Mouse (Mus musculus): ENCODE data around the gene Plekhh3. TPM values are rescaled to one million over a fixed set of nuclear protein-coding genes. Genes with fewer than 3 reads are reported as not detected.
A peak's percentile ranks its signal among the peaks of the same experiment; 100 is the strongest.

The Plekhh3 gene
- polyA plus RNA-seq, 1 experiment from 2014 or later: 23.8 TPM

GRCm38 (mm10) chr11:101138536-101139181, 32.5 kb downstream of the Plekhh3 start:
- DNase-seq (ENCODE audit: low spot score) (peak; percentile 64), ATAC-seq (ENCODE audit: low FRiP score, low TSS enrichment) (peak; percentile 92)
- Histone ChIP-seq H3K9me3 (ENCODE audit: control insufficient read depth, low read length) (no peaks in the 10 kb centered on the region), H3K27ac (replicated peaks) (peak overlapping the region; percentile 91), H3K9ac (ENCODE audit: low read length) (no peak overlapping the region), H3K4me3 (ENCODE audit: low read depth, low read length) (no peak overlapping the region), H3K36me3 (ENCODE audit: control insufficient read depth, insufficient read depth, low read length) (no peaks in the 10 kb centered on the region), H3K4me2 (replicated peaks; ENCODE audit: low read depth) (peak overlapping the region; percentile 35), H3K27me3 (ENCODE audit: control insufficient read depth, insufficient read depth, low read length) (no peaks in the 10 kb centered on the region), H3K4me1 (replicated peaks; ENCODE audit: control insufficient read depth, insufficient read depth) (no peaks in the 10 kb centered on the region)
- WGBS: 13% methylated on average over 15 of the region's 15 CpGs
- TF ChIP-seq CTCF (IDR thresholded peaks at IDR 0.05; ENCODE audit: low read depth) (0 out of 2 replicates have a peak, but pooled peaks have one; percentile 1), EP300 (optimal IDR thresholded peaks at IDR 0.05) (no peak)

GRCm38 (mm10) chr11:101137000-101137399, 34.2 kb downstream of the Plekhh3 start:
- H3K4me2 ChIP-seq (replicated peaks; ENCODE audit: low read depth): no peak overlapping the region
- no peaks in the 10 kb centered on the region for H3K27me3 ChIP-seq (ENCODE audit: control insufficient read depth, insufficient read depth, low read length)
- H3K9ac ChIP-seq (ENCODE audit: low read length): no peak overlapping the region
- no peaks in the 10 kb centered on the region for H3K9me3 ChIP-seq (ENCODE audit: control insufficient read depth, low read length)
- no peaks in the 10 kb centered on the region for H3K36me3 ChIP-seq (ENCODE audit: control insufficient read depth, insufficient read depth, low read length)
- no peak overlapping the region for H3K4me3 ChIP-seq (ENCODE audit: low read depth, low read length)
- peak overlapping the region; percentile 14; the same call in 1 of the 2 replicates for H3K27ac ChIP-seq (replicated peaks)
- no peak for ATAC-seq (ENCODE audit: low FRiP score, low TSS enrichment)
- 64% methylated on average over 7 of the region's 7 CpGs for WGBS
- no peak for TF ChIP-seq CTCF (IDR thresholded peaks at IDR 0.05; ENCODE audit: low read depth)
- no peak for TF ChIP-seq EP300 (optimal IDR thresholded peaks at IDR 0.05)
- DNase-seq (ENCODE audit: low spot score): no peak
- H3K4me1 ChIP-seq (replicated peaks; ENCODE audit: control insufficient read depth, insufficient read depth): no peaks in the 10 kb centered on the region

- no peak overlapping the region for H3K9ac ChIP-seq (ENCODE audit: low read length)
- 66% methylated on average over 13 of the region's 13 CpGs for WGBS
- no peak overlapping the region for H3K4me2 ChIP-seq (replicated peaks; ENCODE audit: low read depth)
These were observed 36.8 kb downstream of the Plekhh3 start for GRCm38 (mm10) chr11:101134217-101134865.

GRCm38 (mm10) chr11:101133037-101133436, 38.1 kb downstream of the Plekhh3 start:
- no peak for ATAC-seq (ENCODE audit: low FRiP score, low TSS enrichment)
- no peaks in the 10 kb centered on the region for H3K27me3 ChIP-seq (ENCODE audit: control insufficient read depth, insufficient read depth, low read length)
- no peak for TF ChIP-seq EP300 (optimal IDR thresholded peaks at IDR 0.05)
- TF ChIP-seq CTCF (IDR thresholded peaks at IDR 0.05; ENCODE audit: low read depth): no peak
- no peak overlapping the region for H3K9ac ChIP-seq (ENCODE audit: low read length)
- no peak overlapping the region for H3K4me3 ChIP-seq (ENCODE audit: low read depth, low read length)
- no peak overlapping the region for H3K27ac ChIP-seq (replicated peaks)
- no peaks in the 10 kb centered on the region for H3K9me3 ChIP-seq (ENCODE audit: control insufficient read depth, low read length)
- H3K4me1 ChIP-seq (replicated peaks; ENCODE audit: control insufficient read depth, insufficient read depth): peaks cover 3% of the 10 kb centered on the region; the same call in 1 of the 2 replicates
- H3K36me3 ChIP-seq (ENCODE audit: control insufficient read depth, insufficient read depth, low read length): no peaks in the 10 kb centered on the region
- no peak for DNase-seq (ENCODE audit: low spot score)
- H3K4me2 ChIP-seq (replicated peaks; ENCODE audit: low read depth): no peak overlapping the region
- WGBS: 53% methylated on average over 12 of the region's 12 CpGs

More at GRCm38 (mm10) chr11:101134217-101134865, 36.8 kb downstream of the Plekhh3 start:
- DNase-seq (ENCODE audit: low spot score): no peak
- TF ChIP-seq EP300 (optimal IDR thresholded peaks at IDR 0.05) (no peak), CTCF (IDR thresholded peaks at IDR 0.05; ENCODE audit: low read depth) (no peak)
- Histone ChIP-seq H3K9me3 (ENCODE audit: control insufficient read depth, low read length) (no peaks in the 10 kb centered on the region), H3K4me1 (replicated peaks; ENCODE audit: control insufficient read depth, insufficient read depth) (peaks cover 3% of the 10 kb centered on the region; the same call in 1 of the 2 replicates), H3K36me3 (ENCODE audit: control insufficient read depth, insufficient read depth, low read length) (no peaks in the 10 kb centered on the region), H3K4me3 (ENCODE audit: low read depth, low read length) (no peak overlapping the region), H3K27me3 (ENCODE audit: control insufficient read depth, insufficient read depth, low read length) (no peaks in the 10 kb centered on the region), H3K27ac (replicated peaks) (no peak overlapping the region)
- no peak for ATAC-seq (ENCODE audit: low FRiP score, low TSS enrichment)

GRCm38 (mm10) chr11:101131701-101132100, 39.5 kb downstream of the Plekhh3 start:
- Histone ChIP-seq H3K27ac (replicated peaks) (no peak overlapping the region), H3K4me1 (replicated peaks; ENCODE audit: control insufficient read depth, insufficient read depth) (peaks cover 3% of the 10 kb centered on the region; the same call in 1 of the 2 replicates), H3K4me3 (ENCODE audit: low read depth, low read length) (no peak overlapping the region), H3K36me3 (ENCODE audit: control insufficient read depth, insufficient read depth, low read length) (peaks cover under 1% of the 10 kb centered on the region; the same call in 1 of the 2 replicates), H3K9ac (ENCODE audit: low read length) (no peak overlapping the region), H3K27me3 (ENCODE audit: control insufficient read depth, insufficient read depth, low read length) (no peaks in the 10 kb centered on the region), H3K4me2 (replicated peaks; ENCODE audit: low read depth) (no peak overlapping the region), H3K9me3 (ENCODE audit: control insufficient read depth, low read length) (no peaks in the 10 kb centered on the region)
- TF ChIP-seq CTCF (IDR thresholded peaks at IDR 0.05; ENCODE audit: low read depth) (peak; percentile 66), EP300 (optimal IDR thresholded peaks at IDR 0.05) (no peak)
- WGBS: 92% methylated on average over 6 of the region's 6 CpGs
- ATAC-seq (ENCODE audit: low FRiP score, low TSS enrichment) (no peak), DNase-seq (ENCODE audit: low spot score) (peak; percentile 56)

- H3K4me3 ChIP-seq (ENCODE audit: low read depth, low read length): no peak overlapping the region
- H3K36me3 ChIP-seq (ENCODE audit: control insufficient read depth, insufficient read depth, low read length): peaks cover 3% of the 10 kb centered on the region; the same call in 1 of the 2 replicates
- no peaks in the 10 kb centered on the region for H3K9me3 ChIP-seq (ENCODE audit: control insufficient read depth, low read length)
- DNase-seq (ENCODE audit: low spot score) (no peak), ATAC-seq (ENCODE audit: low FRiP score, low TSS enrichment) (no peak)
- no peak overlapping the region for H3K9ac ChIP-seq (ENCODE audit: low read length)
- no peak overlapping the region for H3K4me2 ChIP-seq (replicated peaks; ENCODE audit: low read depth)
- 66% methylated on average over 2 of the region's 2 CpGs for WGBS
- H3K27ac ChIP-seq (replicated peaks): no peak overlapping the region
- H3K27me3 ChIP-seq (ENCODE audit: control insufficient read depth, insufficient read depth, low read length): no peaks in the 10 kb centered on the region
- H3K4me1 ChIP-seq (replicated peaks; ENCODE audit: control insufficient read depth, insufficient read depth): peaks cover 3% of the 10 kb centered on the region; the same call in 1 of the 2 replicates
- TF ChIP-seq EP300 (optimal IDR thresholded peaks at IDR 0.05) (no peak), CTCF (IDR thresholded peaks at IDR 0.05; ENCODE audit: low read depth) (no peak)
These were observed 40.0 kb downstream of the Plekhh3 start for GRCm38 (mm10) chr11:101131187-101131586.

Data from stomach, postnatal 0 days (tissue).